Mouse (Mus musculus) lung, adult 2 months (tissue): ENCODE results near the gene Rab40b.
"Not testable (repeated sequence)": the region's sequence is repeated elsewhere in the genome, so short reads cannot be mapped to it uniquely, and the experiment has no call there.

Experiments used
- CTCF ChIP-seq: fragments of 200-500 bp; IDR thresholded peaks from 2 replicates; pipeline ENCODE4 v1.5.1; 2011; ENCODE audit warnings: mild to moderate bottlenecking, low read length, control low read depth; ENCODE audit not compliant: insufficient read depth
- POLR2A ChIP-seq: fragments of 200-500 bp; IDR thresholded peaks from 2 replicates; pipeline ENCODE4 v1.6.1; 2011; ENCODE audit warnings: low read depth, mild to moderate bottlenecking, control low read depth, low read length, borderline replicate concordance; ENCODE audit errors: extremely low read depth

DNA sequence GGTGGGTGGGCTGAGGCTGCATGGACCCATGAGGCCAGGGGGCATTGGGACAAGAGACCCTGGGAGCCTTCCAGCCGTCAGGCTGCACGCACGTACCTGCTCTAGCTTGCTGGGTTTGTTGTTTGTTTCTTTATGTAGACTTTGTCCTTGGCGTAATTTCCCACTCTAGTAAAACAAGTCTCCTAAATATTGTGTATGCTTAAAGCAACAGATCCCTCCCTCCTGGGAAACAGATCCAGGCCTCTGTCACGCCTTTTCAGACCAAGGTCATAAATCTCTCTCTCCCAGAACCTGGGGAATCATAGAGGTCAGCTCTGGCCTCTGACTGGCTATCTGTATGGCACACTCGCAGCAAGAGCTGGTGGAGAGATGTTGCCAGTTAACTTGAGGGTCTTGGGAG lies 80.3 kb downstream of the Rab40b start:
- TF ChIP-seq CTCF, POLR2A: not testable (repeated sequence)
